Mouse (Mus musculus) forebrain, embryonic 10.5 days (tissue): Measurements from ENCODE around the gene B3gntl1. TPM values are rescaled to one million over a fixed set of nuclear protein-coding genes. Genes with fewer than 3 reads are reported as not detected.

Source experiments
- DNase-seq: peaks from one replicate; pipeline ENCODE4 v3.0.0-alpha.2; 2017; ENCODE audit warnings: low spot score; ENCODE audit errors: extremely low spot score
- H3K27ac ChIP-seq: fragments of 300-500 bp; sonication (generic); 2 replicates; pipeline ENCODE4 v1.5.1; 2016; ENCODE audit warnings: mild to moderate bottlenecking
- H3K27me3 ChIP-seq: fragments of 300-500 bp; sonication (generic); 2 replicates; pipeline ENCODE4 v1.6.1; 2016; ENCODE audit warnings: mild to moderate bottlenecking; ENCODE audit not compliant: poor library complexity, severe bottlenecking
- H3K36me3 ChIP-seq: fragments of 300-500 bp; sonication (generic); replicated peaks from 2 replicates; pipeline ENCODE4 v1.6.1; 2016; ENCODE audit warnings: mild to moderate bottlenecking, moderate library complexity
- H3K4me1 ChIP-seq: fragments of 300-500 bp; sonication (generic); 2 replicates; pipeline ENCODE4 v1.6.1; 2016
- H3K4me3 ChIP-seq: fragments of 300-500 bp; sonication (generic); 2 replicates; pipeline ENCODE4 v1.5.1; 2016; ENCODE audit warnings: mild to moderate bottlenecking, moderate library complexity
- H3K9me3 ChIP-seq: fragments of 300-500 bp; sonication (generic); 2 replicates; pipeline ENCODE4 v1.6.1; 2016; ENCODE audit warnings: mild to moderate bottlenecking, moderate library complexity
- WGBS: fragments of 180-500 bp; shearing (Covaris S2); methylation state at CpG from one replicate; pipeline ENCODE4 v1.1.7; 2016; 5-methylcytosine and 5-hydroxymethylcytosine counted together
- polyA plus RNA-seq: library from polyadenylated mRNA; unstranded; fragments of >200 nt; fragmentation: Nextera tagmentation; extraction: Ambion mirVana; gene quantifications from 2 replicates; pipeline ENCODE4 v1.2.1, GENCODE M21; 2016

Gene B3gntl1
- polyA plus RNA-seq, result 6.6 and 7.7 TPM in 2 replicates

DNA sequence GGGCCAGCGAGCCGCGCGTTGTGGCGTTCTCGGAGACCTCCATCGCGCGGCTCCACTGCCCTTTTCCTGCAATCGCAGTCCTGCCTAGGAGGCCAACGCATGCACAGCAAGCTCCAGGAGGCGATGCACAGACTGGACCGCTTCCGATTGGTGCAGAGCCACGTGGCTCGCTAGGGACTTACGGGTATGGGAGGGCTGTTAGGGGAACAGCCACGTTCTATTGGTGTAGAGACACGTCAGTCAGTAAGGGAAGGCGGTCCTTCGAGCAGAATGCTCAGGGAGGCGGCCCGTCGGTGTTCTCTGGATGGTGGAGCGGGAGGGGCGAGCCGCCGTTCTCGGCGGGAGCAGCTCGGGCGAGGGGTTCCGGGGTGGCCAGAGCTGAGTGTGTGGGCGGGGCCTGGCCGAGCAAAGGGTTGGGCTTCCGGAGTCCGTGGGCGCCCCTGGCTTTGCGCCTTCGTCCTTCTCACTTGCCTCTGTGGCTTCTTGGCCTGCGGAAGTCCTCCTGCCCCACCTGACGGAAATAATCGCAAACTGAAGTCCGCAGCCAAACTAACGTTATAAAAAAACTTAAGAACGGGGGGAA, at the start of gene B3gntl1:
Gene B3gntl1 (minus strand): TSS at position 164 of the 583 bp plus-strand sequence.
- peaks cover 13% of the 10 kb centered on the region; the same call in 1 of the 2 replicates for H3K36me3 ChIP-seq
- WGBS, result under 1% methylated on average over 46 of the region's 46 CpGs
- peak within 1 kb of the TSS; percentile 90 for H3K27ac ChIP-seq
- H3K4me3 ChIP-seq, result peak within 1 kb of the TSS; percentile 67
- peaks cover 21% of the 10 kb centered on the region for H3K4me1 ChIP-seq
- no peaks in the 10 kb centered on the region for H3K27me3 ChIP-seq
- DNase-seq, result peak; percentile 96
- H3K9me3 ChIP-seq, result 0 out of 2 replicates have a peak, but pooled peaks cover 4% of the 10 kb centered on the region

- H3K9me3 ChIP-seq, result no peaks in the 10 kb centered on the region
- H3K4me3 ChIP-seq, result no peak overlapping the region
- WGBS, result 72% methylated on average over 2 of the region's 2 CpGs
- H3K4me1 ChIP-seq, result no peaks in the 10 kb centered on the region
- H3K27me3 ChIP-seq, result no peaks in the 10 kb centered on the region
- DNase-seq, result no peak
- H3K36me3 ChIP-seq, result no peaks in the 10 kb centered on the region
- no peak overlapping the region for H3K27ac ChIP-seq
Observed at GRCm38 (mm10) chr11:121722434-121722833, 49.5 kb upstream of the B3gntl1 start.

DNA sequence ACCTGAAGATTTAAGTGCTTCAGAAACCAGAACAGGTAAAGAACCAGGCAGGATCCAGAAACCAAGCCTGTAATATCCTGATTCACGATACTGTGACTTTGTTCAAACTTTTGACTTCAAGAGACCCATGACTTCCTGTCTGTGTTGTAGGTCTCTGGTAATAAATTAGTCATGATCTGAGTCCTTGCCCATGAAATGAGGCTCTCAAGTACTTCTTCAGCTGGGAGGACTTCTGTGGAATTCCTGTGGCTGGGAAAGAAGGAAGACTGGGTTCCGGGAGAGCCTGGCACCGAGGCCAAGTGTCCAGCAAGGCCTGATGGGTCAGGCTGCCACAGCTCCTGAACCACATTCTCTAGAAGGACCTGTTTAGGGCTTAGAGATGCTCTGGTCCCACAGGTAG, 47.8 kb upstream of the B3gntl1 start:
- DNase-seq, result no peak
- no peak overlapping the region for H3K4me3 ChIP-seq
- no peaks in the 10 kb centered on the region for H3K4me1 ChIP-seq
- no peaks in the 10 kb centered on the region for H3K36me3 ChIP-seq
- no peaks in the 10 kb centered on the region for H3K27me3 ChIP-seq
- H3K27ac ChIP-seq, result no peak overlapping the region
- 98% methylated on average over 3 of the region's 3 CpGs for WGBS
- H3K9me3 ChIP-seq, result no peaks in the 10 kb centered on the region

- Histone ChIP-seq H3K36me3 (no peaks in the 10 kb centered on the region), H3K4me1 (no peaks in the 10 kb centered on the region), H3K27me3 (no peaks in the 10 kb centered on the region), H3K27ac (no peak overlapping the region), H3K9me3 (no peaks in the 10 kb centered on the region), H3K4me3 (no peak overlapping the region)
- no peak for DNase-seq
- WGBS, result 67% methylated on average over 6 of the region's 6 CpGs
Observed at GRCm38 (mm10) chr11:121717724-121718123, 44.8 kb upstream of the B3gntl1 start.

GRCm38 (mm10) chr11:121714745-121715485, 42.0 kb upstream of the B3gntl1 start:
- no peak for DNase-seq
- no peaks in the 10 kb centered on the region for H3K27me3 ChIP-seq
- no peak overlapping the region for H3K4me3 ChIP-seq
- 88% methylated on average over 2 of the region's 2 CpGs for WGBS
- H3K36me3 ChIP-seq, result no peaks in the 10 kb centered on the region
- H3K9me3 ChIP-seq, result no peaks in the 10 kb centered on the region
- no peak overlapping the region for H3K27ac ChIP-seq
- H3K4me1 ChIP-seq, result no peaks in the 10 kb centered on the region

GRCm38 (mm10) chr11:121713569-121713968, 40.6 kb upstream of the B3gntl1 start:
- H3K4me1 ChIP-seq, result no peaks in the 10 kb centered on the region
- no peak for DNase-seq
- H3K9me3 ChIP-seq, result no peaks in the 10 kb centered on the region
- no peak overlapping the region for H3K27ac ChIP-seq
- WGBS, result 91% methylated on average over 2 of the region's 2 CpGs
- H3K27me3 ChIP-seq, result no peaks in the 10 kb centered on the region
- no peaks in the 10 kb centered on the region for H3K36me3 ChIP-seq
- no peak overlapping the region for H3K4me3 ChIP-seq

- DNase-seq, result no peak
- Histone ChIP-seq H3K9me3 (no peaks in the 10 kb centered on the region), H3K4me1 (no peaks in the 10 kb centered on the region), H3K36me3 (no peaks in the 10 kb centered on the region), H3K27ac (no peak overlapping the region), H3K4me3 (no peak overlapping the region), H3K27me3 (no peaks in the 10 kb centered on the region)
- 94% methylated on average over 6 of the region's 6 CpGs for WGBS
Observed at GRCm38 (mm10) chr11:121712987-121713386, 40.0 kb upstream of the B3gntl1 start.

GRCm38 (mm10) chr11:121710245-121710644, 37.3 kb upstream of the B3gntl1 start:
- Histone ChIP-seq H3K27me3 (peaks cover 8% of the 10 kb centered on the region), H3K36me3 (no peaks in the 10 kb centered on the region), H3K4me1 (no peaks in the 10 kb centered on the region), H3K27ac (no peak overlapping the region), H3K9me3 (no peaks in the 10 kb centered on the region), H3K4me3 (no peak overlapping the region)
- 94% methylated on average over 5 of the region's 5 CpGs for WGBS
- no peak for DNase-seq

GRCm38 (mm10) chr11:121709278-121709677, 36.3 kb upstream of the B3gntl1 start:
- H3K36me3 ChIP-seq, result no peaks in the 10 kb centered on the region
- peaks cover 18% of the 10 kb centered on the region for H3K27me3 ChIP-seq
- WGBS, result 84% methylated on average over 4 of the region's 4 CpGs
- no peaks in the 10 kb centered on the region for H3K4me1 ChIP-seq
- no peak for DNase-seq
- no peak overlapping the region for H3K27ac ChIP-seq
- no peaks in the 10 kb centered on the region for H3K9me3 ChIP-seq
- H3K4me3 ChIP-seq, result no peak overlapping the region

DNA sequence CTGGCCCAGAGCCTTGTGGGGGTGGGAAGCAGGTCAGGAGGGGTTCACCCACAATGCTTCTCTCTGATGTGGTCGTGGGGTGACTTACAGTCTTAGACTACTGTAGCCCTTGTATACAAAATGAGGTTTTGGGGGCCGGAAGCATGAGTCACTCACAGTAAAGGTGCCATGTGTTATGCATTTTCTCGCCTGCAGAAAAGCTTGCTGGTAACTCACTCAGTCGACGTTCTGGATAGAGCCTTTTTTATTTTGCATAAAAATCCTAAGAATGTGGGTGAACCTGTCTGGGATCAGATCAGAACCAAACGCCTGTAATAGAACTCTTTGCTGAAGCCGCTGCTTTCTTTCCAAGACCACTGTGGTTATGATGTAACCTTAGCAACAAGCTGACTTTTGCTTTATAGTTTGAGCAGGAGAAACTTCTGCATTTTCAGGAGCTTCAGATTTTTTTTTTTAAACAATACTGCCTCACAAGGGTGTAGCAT, 33.6 kb upstream of the B3gntl1 start:
- Histone ChIP-seq H3K36me3 (no peaks in the 10 kb centered on the region), H3K4me1 (peaks cover 25% of the 10 kb centered on the region), H3K9me3 (no peaks in the 10 kb centered on the region), H3K4me3 (no peak overlapping the region), H3K27me3 (peaks cover 45% of the 10 kb centered on the region), H3K27ac (no peak overlapping the region)
- 52% methylated on average over 7 of the region's 7 CpGs for WGBS
- no peak for DNase-seq

DNA sequence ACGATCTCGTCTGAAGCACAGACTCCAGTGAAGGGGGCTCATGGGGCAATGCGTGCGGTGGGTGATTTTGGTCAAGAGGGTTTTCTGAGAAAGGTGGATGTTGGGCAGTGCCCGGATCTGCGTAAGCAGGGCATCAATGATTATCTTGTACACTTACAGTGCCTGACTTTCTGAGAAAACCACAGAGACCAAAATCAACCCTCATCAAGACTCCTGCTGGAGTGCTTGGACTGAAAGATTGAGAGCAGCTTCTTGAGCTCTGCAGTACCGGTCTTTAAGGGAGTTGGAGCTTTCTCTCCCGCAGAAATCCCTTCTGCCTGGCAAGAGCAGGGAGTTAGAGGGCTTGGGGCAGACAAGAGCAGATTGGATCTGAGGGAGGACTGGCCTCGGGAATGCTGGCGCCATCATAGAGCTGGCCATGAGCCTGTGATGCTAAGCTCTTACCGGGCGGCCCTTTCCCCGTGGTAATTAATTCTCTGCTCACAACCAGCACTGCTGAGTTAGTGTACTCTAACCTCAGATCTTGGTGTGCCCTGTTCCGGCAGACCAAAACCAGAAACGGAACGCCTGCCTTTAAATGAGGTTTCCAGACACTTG, 30.8 kb upstream of the B3gntl1 start:
- DNase-seq, result no peak
- H3K27me3 ChIP-seq, result peaks cover 63% of the 10 kb centered on the region
- no peak overlapping the region for H3K27ac ChIP-seq
- H3K4me1 ChIP-seq, result peaks cover 27% of the 10 kb centered on the region
- H3K4me3 ChIP-seq, result peak overlapping the region; percentile 65
- whole genome bisulfite sequencing, result 14% methylated on average over 16 of the region's 16 CpGs
- H3K9me3 ChIP-seq, result no peaks in the 10 kb centered on the region
- H3K36me3 ChIP-seq, result no peaks in the 10 kb centered on the region

- Histone ChIP-seq H3K4me3 (peak overlapping the region; percentile 65), H3K27me3 (peaks cover 63% of the 10 kb centered on the region), H3K36me3 (no peaks in the 10 kb centered on the region), H3K9me3 (no peaks in the 10 kb centered on the region), H3K27ac (peak overlapping the region; percentile 65), H3K4me1 (peaks cover 27% of the 10 kb centered on the region)
- DNase-seq, result peak; percentile 34
- WGBS, result under 1% methylated on average over 40 of the region's 40 CpGs
Observed at GRCm38 (mm10) chr11:121702895-121703618, 30.1 kb upstream of the B3gntl1 start.
